9 mouse cellular contexts compared by ENCODE assay signal in genomic region chr11:108449811-108450210, GRCm38 (mm10). TPM values are rescaled to one million over a fixed set of nuclear protein-coding genes. Genes with fewer than 3 reads are reported as not detected.
DNase-seq lines count a peak whose midpoint lies in the region; ATAC-seq and TF ChIP-seq lines count a peak whose summit lies in the region.
"Had no signal": no experiment of that assay in that cellular context is flagged by ENCODE, and none has a peak within 500 bp of the region (broad histone marks: within the 10 kb centered on the region; RNA-seq: fewer than 3 reads in every experiment).

No protein-coding gene starts in this region.

- H3K9me3 ChIP-seq in liver, embryonic 11.5 days (ENCODE audit: control insufficient read depth, low read length), result no peaks in the 10 kb centered on the region
- no peaks in the 10 kb centered on the region for H3K9me3 ChIP-seq in hindbrain, postnatal 0 days (ENCODE audit: low read length)
- 0 out of 2 replicates have a peak, but pooled peaks cover 2% of the 10 kb centered on the region for H3K9me3 ChIP-seq in limb, embryonic 11.5 days (ENCODE audit: control insufficient read depth, low read length)
- H3K9me3 ChIP-seq: hindbrain, embryonic 15.5 days had no signal

- no peak for TF ChIP-seq POLR2A in liver, adult 2 months (IDR thresholded peaks at IDR 0.05; ENCODE audit: extremely low read depth, insufficient read depth, low read length)

- peak; percentile 35 for DNase-seq in liver, adult 2 months (ENCODE audit: extremely low read depth, low read depth, low spot score)
- DNase-seq in liver, embryonic 11.5 days (ENCODE audit: low spot score), result no peak
- peak; percentile 82 for DNase-seq in adipocyte (ENCODE audit: low spot score)
- DNase-seq in hindbrain, postnatal 0 days (ENCODE audit: low spot score), result peak; percentile 87
- peak; percentile 90 for DNase-seq in limb, embryonic 11.5 days (ENCODE audit: low spot score)
- DNase-seq in retina, postnatal 7 days (ENCODE audit: low read depth, low spot score), result peak; percentile 44
- peak; percentile 50 for DNase-seq in yolk sac, embryonic 10.5 days (ENCODE audit: low spot score)

- no peaks in the 10 kb centered on the region for H3K79me2 ChIP-seq in liver, adult 2 months (ENCODE audit: control insufficient read depth, insufficient read depth, low read length)

- peak; percentile 64 for TF ChIP-seq CTCF in liver, adult 2 months (IDR thresholded peaks at IDR 0.05; ENCODE audit: low read depth, low read length)
- TF ChIP-seq CTCF in hindbrain, postnatal 0 days (IDR thresholded peaks at IDR 0.05; ENCODE audit: low read depth), result peak; percentile 93

- ATAC-seq in liver, embryonic 11.5 days (replicated peaks; ENCODE audit: low FRiP score), result no peak
- ATAC-seq in common myeloid progenitor, adult 5-6 weeks (replicated peaks; ENCODE audit: low read depth, poor library complexity, severe bottlenecking), result peak; percentile 62; the same call in 1 of the 2 replicates
- no peak for ATAC-seq in hindbrain, postnatal 0 days
- no peak for ATAC-seq in limb, embryonic 11.5 days (ENCODE audit: insufficient number of reproducible peaks, low FRiP score, low TSS enrichment, low read depth)

- H3K27ac ChIP-seq in liver, adult 2 months (replicated peaks; ENCODE audit: insufficient read depth, low read depth, low read length), result no peak overlapping the region
- no peak overlapping the region for H3K27ac ChIP-seq in liver, embryonic 11.5 days (ENCODE audit: low read depth, low read length)
- H3K27ac ChIP-seq in hindbrain, postnatal 0 days, result no peak overlapping the region
- no peak overlapping the region for H3K27ac ChIP-seq in limb, embryonic 11.5 days (replicated peaks; ENCODE audit: low read depth, low read length)

- H3K9ac ChIP-seq in liver, adult 2 months (ENCODE audit: low read depth, low read length), result no peak overlapping the region
- H3K9ac ChIP-seq in liver, embryonic 11.5 days (ENCODE audit: low read depth, low read length), result no peak overlapping the region
- H3K9ac ChIP-seq in hindbrain, postnatal 0 days (replicated peaks; ENCODE audit: low read length), result no peak overlapping the region
- H3K9ac ChIP-seq in limb, embryonic 11.5 days (ENCODE audit: low read length), result no peak overlapping the region
- H3K9ac ChIP-seq: hindbrain, embryonic 15.5 days had no signal

- no peaks in the 10 kb centered on the region for H3K27me3 ChIP-seq in liver, adult 2 months (ENCODE audit: control insufficient read depth, insufficient read depth, low read length)
- no peaks in the 10 kb centered on the region for H3K27me3 ChIP-seq in liver, embryonic 11.5 days (replicated peaks; ENCODE audit: control insufficient read depth, insufficient read depth, low read length)
- no peaks in the 10 kb centered on the region for H3K27me3 ChIP-seq in hindbrain, postnatal 0 days (ENCODE audit: insufficient read depth, low read length)
- no peaks in the 10 kb centered on the region for H3K27me3 ChIP-seq in limb, embryonic 11.5 days (ENCODE audit: control insufficient read depth, insufficient read depth, low read length)
- H3K27me3 ChIP-seq: hindbrain, embryonic 15.5 days had no signal

- no peaks in the 10 kb centered on the region for H3K4me1 ChIP-seq in liver, adult 2 months (ENCODE audit: control insufficient read depth, insufficient read depth, low read length)
- H3K4me1 ChIP-seq in liver, embryonic 11.5 days (replicated peaks; ENCODE audit: control insufficient read depth, insufficient read depth, low read length), result no peaks in the 10 kb centered on the region
- H3K4me1 ChIP-seq in hindbrain, postnatal 0 days (ENCODE audit: insufficient read depth, low read length), result no peaks in the 10 kb centered on the region
- H3K4me1 ChIP-seq in limb, embryonic 11.5 days (ENCODE audit: control insufficient read depth, insufficient read depth, low read length), result no peaks in the 10 kb centered on the region
- H3K4me1 ChIP-seq: hindbrain, embryonic 15.5 days had no signal

- no peak overlapping the region for H3K4me2 ChIP-seq in liver, embryonic 11.5 days
- H3K4me2 ChIP-seq in hindbrain, postnatal 0 days (ENCODE audit: low read depth, low read length), result no peak overlapping the region
- H3K4me2 ChIP-seq in limb, embryonic 11.5 days (ENCODE audit: low read depth, severe bottlenecking), result no peak overlapping the region
- H3K4me2 ChIP-seq: hindbrain, embryonic 15.5 days had no signal

- WGBS in liver, adult 2 months, result 30% methylated on average over 3 of the region's 3 CpGs
- 25% methylated on average over 3 of the region's 3 CpGs for WGBS in liver, embryonic 11.5 days
- WGBS in hindbrain, postnatal 0 days, result 28% methylated on average over 3 of the region's 3 CpGs
- WGBS in limb, embryonic 11.5 days, result 30% methylated on average over 3 of the region's 3 CpGs

- no peak overlapping the region for H3K4me3 ChIP-seq in liver, adult 2 months (ENCODE audit: insufficient read depth, low read depth, low read length)
- H3K4me3 ChIP-seq in liver, embryonic 11.5 days (ENCODE audit: low read depth, low read length), result no peak overlapping the region
- H3K4me3 ChIP-seq in hindbrain, postnatal 0 days (ENCODE audit: low read length), result no peak overlapping the region
- H3K4me3 ChIP-seq in limb, embryonic 11.5 days (ENCODE audit: low read depth, low read length), result no peak overlapping the region
- H3K4me3 ChIP-seq: hindbrain, embryonic 15.5 days had no signal

- no peaks in the 10 kb centered on the region for H3K36me3 ChIP-seq in liver, adult 2 months (ENCODE audit: control insufficient read depth, insufficient read depth, low read length)
- no peaks in the 10 kb centered on the region for H3K36me3 ChIP-seq in liver, embryonic 11.5 days (ENCODE audit: control insufficient read depth, insufficient read depth, low read length)
- no peaks in the 10 kb centered on the region for H3K36me3 ChIP-seq in hindbrain, postnatal 0 days (ENCODE audit: insufficient read depth, low read length)
- H3K36me3 ChIP-seq in limb, embryonic 11.5 days (ENCODE audit: control insufficient read depth, insufficient read depth, low read length), result no peaks in the 10 kb centered on the region
- H3K36me3 ChIP-seq: hindbrain, embryonic 15.5 days had no signal

RNA-seq across cellular contexts. Expression of gene Cep112, which starts 24.8 kb away (rescaled TPM):
- 0.65 and 0.81 TPM in 2 replicates for total RNA-seq in liver, adult 2 months (2014; rRNA removed)
- 0.21 TPM in 1 of 2 replicates, not detected in the other for polyA plus RNA-seq in liver, adult 2 months (2012; rRNA removed)
- polyA plus RNA-seq in liver, embryonic 11.5 days (2014; fragmentation: Nextera tagmentation; extraction: Ambion mirVana), result 3.9 and 5.7 TPM in 2 replicates
- total RNA-seq in common myeloid progenitor, adult 5-6 weeks (2017), result 2.3 and 2.7 TPM in 2 replicates
- 2.9 and 10.7 TPM in 2 replicates for total RNA-seq in hindbrain, postnatal 0 days (2014; rRNA removed)
- polyA plus RNA-seq in hindbrain, postnatal 0 days (2015; fragmentation: Nextera tagmentation; extraction: Ambion mirVana), result 8.3 and 11.2 TPM in 2 replicates
- polyA plus RNA-seq in limb, embryonic 11.5 days (2014; fragmentation: Nextera tagmentation; extraction: Ambion mirVana), result 12.0 and 14.0 TPM in 2 replicates
